Mouse (Mus musculus): ENCODE measurements around the gene Kirrel3. TPM values are rescaled to one million over a fixed set of nuclear protein-coding genes. Genes with fewer than 3 reads are reported as not detected.

The Kirrel3 gene
- polyA plus RNA-seq, 1 experiment, result not detected

- no peak overlapping the region for H3K4me3 ChIP-seq (replicated peaks)
- H3K9me3 ChIP-seq, result no peaks in the 10 kb centered on the region
- no peak for TF ChIP-seq FLI1 (IDR thresholded peaks at IDR 0.05; ENCODE audit: low read length)
- no peak for TF ChIP-seq GATA1 (IDR thresholded peaks at IDR 0.05; ENCODE audit: borderline replicate concordance, low read length)
- no peaks in the 10 kb centered on the region for H3K4me1 ChIP-seq
- H3K27me3 ChIP-seq (replicated peaks), result no peaks in the 10 kb centered on the region
- H3K36me3 ChIP-seq (replicated peaks; ENCODE audit: low read length), result no peaks in the 10 kb centered on the region
Measured at GRCm38 (mm10) chr9:34851136-34851535, 365.4 kb downstream of the Kirrel3 start.

GRCm38 (mm10) chr9:34857575-34857974, 371.9 kb downstream of the Kirrel3 start:
- H3K36me3 ChIP-seq (replicated peaks; ENCODE audit: low read length), result no peaks in the 10 kb centered on the region
- no peaks in the 10 kb centered on the region for H3K4me1 ChIP-seq
- no peak overlapping the region for H3K4me3 ChIP-seq (replicated peaks)
- 0 out of 2 replicates have a peak, but pooled peaks cover 3% of the 10 kb centered on the region for H3K9me3 ChIP-seq
- TF ChIP-seq GATA1 (IDR thresholded peaks at IDR 0.05; ENCODE audit: borderline replicate concordance, low read length), result no peak
- no peak for TF ChIP-seq FLI1 (IDR thresholded peaks at IDR 0.05; ENCODE audit: low read length)
- peaks cover 2% of the 10 kb centered on the region for H3K27me3 ChIP-seq (replicated peaks)

- Histone ChIP-seq H3K4me1 (no peaks in the 10 kb centered on the region), H3K4me3 (replicated peaks) (no peak overlapping the region), H3K36me3 (replicated peaks; ENCODE audit: low read length) (no peaks in the 10 kb centered on the region), H3K9me3 (0 out of 2 replicates have a peak, but pooled peaks cover 3% of the 10 kb centered on the region), H3K27me3 (replicated peaks) (peaks cover 2% of the 10 kb centered on the region)
- no peak for TF ChIP-seq FLI1 (IDR thresholded peaks at IDR 0.05; ENCODE audit: low read length)
- no peak for TF ChIP-seq GATA1 (IDR thresholded peaks at IDR 0.05; ENCODE audit: borderline replicate concordance, low read length)
Measured at GRCm38 (mm10) chr9:34858071-34858470, 372.4 kb downstream of the Kirrel3 start.

- Histone ChIP-seq H3K4me3 (replicated peaks) (no peak overlapping the region), H3K4me1 (no peaks in the 10 kb centered on the region), H3K9me3 (0 out of 2 replicates have a peak, but pooled peaks cover 3% of the 10 kb centered on the region), H3K27me3 (replicated peaks) (peaks cover 4% of the 10 kb centered on the region), H3K36me3 (replicated peaks; ENCODE audit: low read length) (no peaks in the 10 kb centered on the region)
- TF ChIP-seq GATA1 (IDR thresholded peaks at IDR 0.05; ENCODE audit: borderline replicate concordance, low read length) (no peak), FLI1 (IDR thresholded peaks at IDR 0.05; ENCODE audit: low read length) (no peak)
Measured at GRCm38 (mm10) chr9:34860934-34861333, 375.2 kb downstream of the Kirrel3 start.

GRCm38 (mm10) chr9:34861775-34862174, 376.1 kb downstream of the Kirrel3 start:
- H3K27me3 ChIP-seq (replicated peaks), result peaks cover 4% of the 10 kb centered on the region

GRCm38 (mm10) chr9:34865606-34866005, 379.9 kb downstream of the Kirrel3 start:
- H3K4me3 ChIP-seq (replicated peaks), result no peak overlapping the region
- H3K36me3 ChIP-seq (replicated peaks; ENCODE audit: low read length), result no peaks in the 10 kb centered on the region
- TF ChIP-seq GATA1 (IDR thresholded peaks at IDR 0.05; ENCODE audit: borderline replicate concordance, low read length), result no peak
- no peak for TF ChIP-seq FLI1 (IDR thresholded peaks at IDR 0.05; ENCODE audit: low read length)

More at GRCm38 (mm10) chr9:34861775-34862174, 376.1 kb downstream of the Kirrel3 start:
- H3K9me3 ChIP-seq, result 0 out of 2 replicates have a peak, but pooled peaks cover 3% of the 10 kb centered on the region
- H3K4me3 ChIP-seq (replicated peaks), result no peak overlapping the region
- no peak for TF ChIP-seq FLI1 (IDR thresholded peaks at IDR 0.05; ENCODE audit: low read length)
- TF ChIP-seq GATA1 (IDR thresholded peaks at IDR 0.05; ENCODE audit: borderline replicate concordance, low read length), result no peak
- no peaks in the 10 kb centered on the region for H3K4me1 ChIP-seq
- no peaks in the 10 kb centered on the region for H3K36me3 ChIP-seq (replicated peaks; ENCODE audit: low read length)

GRCm38 (mm10) chr9:34871316-34871966, 385.7 kb downstream of the Kirrel3 start:
- no peak overlapping the region for H3K4me3 ChIP-seq (replicated peaks)
- no peak for TF ChIP-seq FLI1 (IDR thresholded peaks at IDR 0.05; ENCODE audit: low read length)
- no peak for TF ChIP-seq GATA1 (IDR thresholded peaks at IDR 0.05; ENCODE audit: borderline replicate concordance, low read length)
- peaks cover 21% of the 10 kb centered on the region for H3K27me3 ChIP-seq (replicated peaks)
- no peaks in the 10 kb centered on the region for H3K9me3 ChIP-seq
- H3K36me3 ChIP-seq (replicated peaks; ENCODE audit: low read length), result no peaks in the 10 kb centered on the region
- no peaks in the 10 kb centered on the region for H3K4me1 ChIP-seq

More at GRCm38 (mm10) chr9:34865606-34866005, 379.9 kb downstream of the Kirrel3 start:
- peaks cover 4% of the 10 kb centered on the region for H3K27me3 ChIP-seq (replicated peaks)
- H3K4me1 ChIP-seq, result no peaks in the 10 kb centered on the region
- no peaks in the 10 kb centered on the region for H3K9me3 ChIP-seq

GRCm38 (mm10) chr9:34875238-34875637, 389.5 kb downstream of the Kirrel3 start:
- TF ChIP-seq FLI1 (IDR thresholded peaks at IDR 0.05; ENCODE audit: low read length) (no peak), GATA1 (IDR thresholded peaks at IDR 0.05; ENCODE audit: borderline replicate concordance, low read length) (no peak)
- H3K36me3 ChIP-seq (replicated peaks; ENCODE audit: low read length), result no peaks in the 10 kb centered on the region
- H3K4me3 ChIP-seq (replicated peaks), result no peak overlapping the region
- no peaks in the 10 kb centered on the region for H3K9me3 ChIP-seq
- peaks cover 23% of the 10 kb centered on the region for H3K27me3 ChIP-seq (replicated peaks)
- no peaks in the 10 kb centered on the region for H3K4me1 ChIP-seq

- Histone ChIP-seq H3K27me3 (replicated peaks) (peaks cover 18% of the 10 kb centered on the region), H3K36me3 (replicated peaks; ENCODE audit: low read length) (no peaks in the 10 kb centered on the region), H3K9me3 (no peaks in the 10 kb centered on the region), H3K4me3 (replicated peaks) (no peak overlapping the region), H3K4me1 (no peaks in the 10 kb centered on the region)
- no peak for TF ChIP-seq GATA1 (IDR thresholded peaks at IDR 0.05; ENCODE audit: borderline replicate concordance, low read length)
- TF ChIP-seq FLI1 (IDR thresholded peaks at IDR 0.05; ENCODE audit: low read length), result no peak
Measured at GRCm38 (mm10) chr9:34877186-34877585, 391.5 kb downstream of the Kirrel3 start.

GRCm38 (mm10) chr9:34877799-34878198, 392.1 kb downstream of the Kirrel3 start:
- no peak overlapping the region for H3K4me3 ChIP-seq (replicated peaks)
- no peaks in the 10 kb centered on the region for H3K4me1 ChIP-seq
- peaks cover 18% of the 10 kb centered on the region for H3K27me3 ChIP-seq (replicated peaks)
- H3K36me3 ChIP-seq (replicated peaks; ENCODE audit: low read length), result no peaks in the 10 kb centered on the region
- TF ChIP-seq FLI1 (IDR thresholded peaks at IDR 0.05; ENCODE audit: low read length), result no peak
- TF ChIP-seq GATA1 (IDR thresholded peaks at IDR 0.05; ENCODE audit: borderline replicate concordance, low read length), result no peak
- no peaks in the 10 kb centered on the region for H3K9me3 ChIP-seq

All from megakaryocyte, embryonic 14.5 days (primary cell).